Mouse (Mus musculus): ENCODE results near the gene Gls.
A peak's percentile ranks its signal among the peaks of the same experiment; 100 is the strongest.

Gene Gls

DNA sequence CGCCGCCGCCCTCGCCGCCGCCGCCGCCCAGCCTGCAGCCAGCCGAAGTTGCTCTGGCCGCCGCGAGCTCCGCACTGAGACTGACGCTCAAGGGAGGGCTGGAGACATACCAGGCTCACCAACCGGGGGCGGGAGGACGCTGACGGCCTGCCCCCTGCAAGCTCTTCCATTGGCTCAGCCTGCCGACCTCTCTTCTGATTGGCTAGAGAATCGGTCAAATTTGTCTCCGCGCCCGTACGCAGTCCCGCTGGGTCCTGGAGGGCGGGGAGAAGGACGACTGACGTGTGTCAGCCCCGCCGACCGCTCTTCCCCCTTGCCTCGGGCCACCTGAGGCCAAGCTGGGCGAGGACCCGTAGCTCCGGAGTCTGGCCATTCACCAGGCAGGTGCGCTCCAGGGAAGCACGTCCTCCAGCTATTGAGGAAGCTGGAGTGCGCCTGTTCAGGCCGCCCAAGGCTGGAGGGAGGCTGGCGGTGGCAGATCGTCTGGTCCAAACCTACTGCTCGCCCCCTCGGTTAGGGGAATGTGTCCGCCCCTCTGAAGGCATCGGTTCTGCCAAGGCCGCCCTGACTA, at the start of gene Gls:
Gls (minus strand) TSS at position 90 of the 571 bp plus-strand sequence.
- DNase-seq (ENCODE audit: low spot score in 2 of 2) = peak; percentile 94 to 97

DNA sequence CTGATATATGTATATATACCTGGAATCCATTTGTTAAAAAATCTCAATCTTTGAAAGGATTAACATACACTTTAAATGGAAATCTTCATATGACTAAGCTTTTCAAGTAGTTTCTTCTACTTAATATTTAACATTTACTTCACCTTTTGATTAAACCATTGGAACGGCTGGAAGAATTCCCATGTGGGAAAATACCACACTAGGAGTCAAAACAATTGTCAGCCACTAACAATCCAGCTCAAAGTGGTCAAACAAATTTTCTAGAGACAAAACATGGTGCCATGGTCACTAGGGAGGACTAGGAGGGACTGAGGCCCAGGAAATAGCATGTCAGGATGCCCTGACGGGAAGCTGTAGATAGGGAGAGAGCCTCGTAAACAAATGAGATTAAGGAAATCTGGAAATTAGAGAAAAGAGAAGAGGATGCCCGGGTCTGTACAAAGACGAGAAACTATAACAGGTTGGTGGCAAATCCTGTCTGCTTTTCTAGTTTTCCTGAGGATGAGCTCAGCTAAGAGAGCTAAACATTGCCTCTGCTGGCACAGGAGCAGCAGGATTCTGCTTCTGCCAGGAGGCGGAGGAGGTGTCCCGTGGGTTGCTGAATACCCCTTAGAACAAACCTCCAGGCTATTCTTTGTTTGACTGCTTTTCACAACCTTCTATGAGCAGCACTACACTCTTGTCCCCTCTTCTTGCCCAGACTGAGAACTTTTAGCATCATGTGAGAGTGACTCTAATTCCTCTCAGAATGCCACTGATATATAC, 47.0 kb upstream of the Gls start:
- DNase-seq (ENCODE audit: low spot score in 2 of 2) = peak; percentile 49 to 80

DNA sequence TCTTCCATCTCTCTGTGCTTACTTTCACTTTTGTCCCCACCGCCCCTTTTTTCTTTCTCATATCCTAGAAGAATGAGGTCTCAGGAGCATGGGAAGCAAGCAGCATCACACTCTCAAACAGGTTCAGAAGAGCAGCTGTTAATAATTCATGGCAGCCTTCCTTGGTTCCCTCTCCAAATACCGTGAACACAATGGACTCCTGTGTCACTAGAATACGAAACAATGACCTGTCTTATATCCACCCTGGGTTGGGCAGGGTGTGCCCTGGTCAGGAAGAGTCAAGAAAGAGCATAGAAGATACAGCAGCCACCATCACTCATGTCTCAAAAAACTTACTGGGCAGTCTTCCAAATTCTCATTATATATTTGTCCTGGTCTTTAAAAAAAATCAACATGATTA, 46.3 kb upstream of the Gls start:
- no peak for DNase-seq (ENCODE audit: low spot score in 2 of 2)

DNA sequence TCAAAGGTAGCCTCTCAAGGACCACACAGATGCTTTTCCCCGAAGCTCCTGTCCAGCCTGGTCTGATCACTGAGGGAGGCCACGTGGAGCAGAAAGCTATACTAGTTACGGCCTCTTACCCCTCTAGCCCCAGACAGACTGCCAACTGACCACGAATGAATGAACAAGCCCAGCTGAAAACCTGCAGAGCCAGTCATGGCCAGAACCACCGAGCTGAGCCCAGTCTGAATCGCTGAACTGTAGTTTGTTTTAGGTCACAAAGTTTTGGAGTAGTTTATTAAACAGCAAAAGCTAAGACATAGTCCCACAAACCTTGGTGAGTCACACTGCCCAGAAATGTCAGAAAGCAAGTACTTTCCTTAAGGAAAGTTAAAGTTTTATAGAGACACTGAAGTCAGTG, 45.0 kb upstream of the Gls start:
- DNase-seq (ENCODE audit: low spot score in 2 of 2) = no peak

DNA sequence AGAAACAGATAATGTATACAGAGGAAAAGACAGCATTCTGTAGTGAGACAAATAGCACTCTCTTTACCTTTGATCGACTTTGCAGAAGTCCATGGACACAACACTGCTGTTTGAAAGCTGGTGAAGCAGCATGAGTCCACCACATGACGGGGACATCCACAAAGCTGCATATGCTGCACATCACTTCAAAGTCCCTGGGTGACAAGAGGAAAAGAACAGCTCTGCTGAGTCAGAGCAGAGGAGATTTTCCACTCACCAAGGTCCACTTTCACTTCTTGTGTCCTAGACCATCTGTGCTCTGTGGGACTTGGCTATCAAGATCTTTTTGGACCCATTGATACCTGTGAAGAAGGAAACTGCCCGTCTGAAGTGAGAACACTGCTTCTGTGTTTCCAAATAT, 41.2 kb upstream of the Gls start:
- DNase-seq (ENCODE audit: low spot score in 2 of 2) = no peak

DNA sequence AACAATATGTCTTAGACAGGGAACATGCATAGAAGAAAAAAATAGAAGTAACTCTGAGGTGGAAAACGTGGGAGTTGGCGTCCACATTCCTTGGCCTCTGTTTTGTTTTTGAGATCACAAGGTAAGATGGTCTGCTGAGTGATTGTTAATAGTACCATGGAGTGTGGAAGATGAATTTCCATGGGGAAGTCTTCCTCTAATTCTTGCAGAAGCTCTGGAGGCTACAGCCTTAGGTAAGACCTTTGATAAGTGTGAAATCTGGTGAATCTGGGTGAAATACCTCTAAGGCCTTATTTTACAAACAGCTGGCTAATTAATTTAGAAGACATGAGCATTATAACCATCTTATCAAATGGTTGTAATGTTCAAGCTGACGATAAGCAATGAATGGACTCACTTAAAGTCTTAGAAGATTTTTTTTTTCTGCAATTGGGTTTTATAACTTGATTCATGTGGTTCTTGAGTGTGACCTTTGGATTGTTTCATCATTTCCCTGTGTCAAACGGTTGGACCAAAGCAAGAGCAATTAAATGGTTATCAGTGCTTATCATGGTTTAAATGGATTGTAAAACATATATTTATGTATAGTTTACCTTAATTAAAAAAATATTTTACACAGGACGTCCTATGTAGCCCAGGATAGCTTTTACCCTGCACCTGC, 39.1 kb upstream of the Gls start:
- DNase-seq (ENCODE audit: low spot score in 2 of 2) = no peak

DNA sequence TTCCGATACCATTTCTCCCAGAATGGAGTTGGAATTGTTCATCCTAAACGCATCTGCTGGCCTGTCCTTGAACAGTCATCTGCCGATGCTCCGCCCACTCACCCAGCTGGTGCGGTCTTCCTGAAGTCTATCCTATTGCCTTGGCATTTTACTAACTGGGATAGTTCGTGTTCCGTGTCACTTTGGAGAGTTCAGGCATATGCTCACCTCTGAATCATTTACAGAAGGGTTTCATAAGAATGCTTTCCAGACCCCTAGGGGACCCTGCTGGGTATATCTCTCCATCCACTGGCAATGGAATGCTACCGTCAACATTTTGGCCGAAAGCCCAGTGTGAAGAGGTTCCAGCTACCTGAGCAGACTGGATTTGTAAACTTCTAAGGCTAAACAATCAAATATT, 37.3 kb upstream of the Gls start:
- peak in 1 of 2 experiments; percentile 51 for DNase-seq (ENCODE audit: low spot score in 2 of 2)

DNA sequence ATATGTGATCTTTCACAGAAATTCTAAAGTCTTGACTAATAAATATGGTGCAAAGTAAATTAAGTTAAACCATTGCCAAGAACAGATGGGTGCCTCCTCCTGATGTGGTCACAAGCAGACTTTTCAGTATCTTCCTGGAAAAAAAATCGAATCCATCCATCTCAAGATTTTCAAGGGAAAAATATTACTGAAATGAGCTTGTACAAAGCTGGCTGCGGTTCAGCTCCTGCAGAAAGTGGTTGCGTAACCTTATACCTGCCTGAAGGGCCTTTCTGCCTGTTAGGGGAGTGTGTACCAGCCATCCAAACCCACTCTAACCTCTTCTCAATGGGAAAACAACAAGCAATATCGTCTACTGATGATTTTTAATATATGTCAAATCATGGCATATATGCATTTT, 36.6 kb upstream of the Gls start:
- no peak for DNase-seq (ENCODE audit: low spot score in 2 of 2)

DNA sequence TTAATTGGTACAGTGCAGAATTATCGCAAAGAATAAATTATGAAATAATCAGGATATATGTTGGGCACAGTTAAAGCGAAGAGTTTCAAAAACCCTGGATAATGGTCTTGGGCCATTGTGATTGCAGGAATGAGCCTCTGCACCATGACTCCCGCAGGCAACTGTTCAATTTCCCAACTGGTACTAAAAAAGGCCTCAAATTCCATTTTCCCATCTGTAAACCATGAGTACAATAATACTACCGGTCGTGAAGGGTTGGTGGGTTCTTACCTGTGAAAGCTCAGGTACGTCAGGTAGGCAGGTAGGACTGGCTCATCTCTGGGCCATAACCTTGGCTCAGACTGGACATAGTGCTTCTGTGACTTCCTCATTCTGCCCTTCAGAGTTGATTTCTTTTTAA, 35.0 kb upstream of the Gls start:
- DNase-seq (ENCODE audit: low spot score in 2 of 2) = no peak

DNA sequence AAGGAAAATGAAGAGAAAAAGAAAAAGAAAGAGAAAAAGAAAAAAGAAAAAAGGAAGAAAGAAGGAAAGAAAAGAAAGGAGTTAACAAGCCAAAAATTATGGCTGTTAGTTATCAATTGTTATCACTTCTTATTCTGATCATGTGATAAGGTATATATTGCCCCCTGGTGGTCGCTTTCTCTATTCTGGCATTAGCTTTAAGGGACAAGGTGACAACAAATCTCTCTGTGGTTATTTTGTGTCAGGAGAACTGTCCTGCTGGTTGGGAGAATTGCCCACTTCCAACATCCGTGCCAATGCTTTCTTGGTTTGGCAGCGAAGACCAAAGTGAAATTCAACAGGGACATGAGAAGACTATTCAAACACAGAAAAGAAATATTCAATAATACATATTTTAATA, 34.6 kb upstream of the Gls start:
- peak in 1 of 2 experiments; percentile 24 for DNase-seq (ENCODE audit: low spot score in 2 of 2)

DNA sequence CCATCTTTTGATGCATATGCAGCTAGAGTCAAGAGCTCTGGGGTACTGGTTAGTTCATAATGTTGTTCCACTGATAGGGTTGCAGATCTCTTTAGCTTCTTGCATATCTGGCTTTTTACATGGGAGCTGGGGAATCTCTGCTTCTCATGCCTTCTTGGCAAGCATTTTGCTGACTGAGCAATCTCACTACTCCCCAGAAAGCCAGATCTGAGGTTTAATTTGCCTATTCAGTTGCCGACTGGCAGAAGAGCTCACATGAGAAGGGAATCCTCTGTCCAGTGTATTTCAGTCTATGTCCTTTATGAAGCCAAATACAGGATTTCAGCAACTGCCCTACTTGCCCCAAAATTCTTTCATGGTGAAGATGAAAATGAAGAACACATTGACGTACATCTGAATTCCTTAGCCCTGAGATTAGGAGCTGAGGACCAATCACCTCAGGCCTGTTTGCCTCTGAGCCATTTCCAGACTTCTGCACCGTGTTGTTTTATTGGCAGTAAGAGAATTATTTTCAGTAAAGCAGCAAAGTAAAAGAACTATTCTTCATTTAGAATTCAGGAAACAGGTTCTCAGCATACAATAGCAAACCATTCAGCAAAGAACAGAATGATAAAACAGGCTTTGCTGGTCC, 33.0 kb upstream of the Gls start:
- DNase-seq (ENCODE audit: low spot score in 2 of 2) = no peak

DNA sequence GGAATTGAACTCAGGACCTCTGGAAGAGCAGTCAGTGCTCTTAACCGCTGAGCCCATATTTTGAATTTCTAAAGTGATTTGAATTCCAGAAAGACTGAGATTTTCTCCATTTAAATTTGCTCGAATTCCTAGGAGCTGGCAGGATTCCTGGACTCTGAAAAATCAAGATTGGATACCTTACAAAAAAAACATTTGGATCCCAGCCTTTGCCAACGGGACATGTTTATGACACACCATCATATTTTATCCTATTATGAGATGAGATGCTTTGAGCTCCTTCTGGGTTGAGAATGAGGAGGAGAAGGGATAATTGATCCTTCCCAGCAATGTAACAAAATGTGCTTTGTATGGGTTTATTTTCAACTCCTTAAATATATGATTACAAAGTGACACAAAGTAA, 31.3 kb upstream of the Gls start:
- DNase-seq (ENCODE audit: low spot score in 2 of 2) = peak in 1 of 2 experiments; percentile 44

DNA sequence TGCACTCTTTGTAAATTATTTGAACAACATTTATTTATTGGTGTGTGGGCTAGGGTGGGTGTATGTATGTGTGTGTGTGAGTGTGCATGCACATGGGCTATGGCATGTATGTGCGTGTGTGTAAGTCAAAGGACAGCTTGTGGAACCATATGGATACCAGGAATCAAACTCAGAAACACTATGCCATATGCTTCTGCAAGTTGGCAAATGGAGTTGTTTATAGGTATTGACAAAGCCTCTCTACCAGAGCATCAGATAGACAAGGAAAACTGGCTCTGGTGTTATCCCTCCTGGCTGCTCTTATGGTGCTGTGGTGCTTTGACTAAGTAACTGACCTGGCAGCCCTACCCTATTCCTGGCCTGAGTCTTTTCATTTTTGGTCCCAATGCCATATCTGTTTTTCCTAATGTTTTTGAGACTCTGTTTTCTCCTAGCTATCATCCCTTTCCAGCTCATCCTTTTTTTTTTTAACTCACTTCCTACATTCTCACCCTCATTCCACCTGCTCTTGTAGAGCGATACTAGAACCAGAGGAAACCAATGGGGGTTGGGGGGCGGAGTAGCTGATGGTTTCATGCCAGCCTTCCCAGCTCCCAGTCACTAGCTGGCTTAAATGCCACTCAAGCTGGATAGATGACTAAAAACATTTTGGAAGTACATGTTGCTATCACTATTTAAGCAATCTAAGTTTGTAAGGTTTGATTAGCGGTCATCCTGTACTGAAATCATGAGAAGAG, 27.5 kb upstream of the Gls start:
- DNase-seq (ENCODE audit: low spot score in 2 of 2) = peak in 1 of 2 experiments; percentile 17

DNA sequence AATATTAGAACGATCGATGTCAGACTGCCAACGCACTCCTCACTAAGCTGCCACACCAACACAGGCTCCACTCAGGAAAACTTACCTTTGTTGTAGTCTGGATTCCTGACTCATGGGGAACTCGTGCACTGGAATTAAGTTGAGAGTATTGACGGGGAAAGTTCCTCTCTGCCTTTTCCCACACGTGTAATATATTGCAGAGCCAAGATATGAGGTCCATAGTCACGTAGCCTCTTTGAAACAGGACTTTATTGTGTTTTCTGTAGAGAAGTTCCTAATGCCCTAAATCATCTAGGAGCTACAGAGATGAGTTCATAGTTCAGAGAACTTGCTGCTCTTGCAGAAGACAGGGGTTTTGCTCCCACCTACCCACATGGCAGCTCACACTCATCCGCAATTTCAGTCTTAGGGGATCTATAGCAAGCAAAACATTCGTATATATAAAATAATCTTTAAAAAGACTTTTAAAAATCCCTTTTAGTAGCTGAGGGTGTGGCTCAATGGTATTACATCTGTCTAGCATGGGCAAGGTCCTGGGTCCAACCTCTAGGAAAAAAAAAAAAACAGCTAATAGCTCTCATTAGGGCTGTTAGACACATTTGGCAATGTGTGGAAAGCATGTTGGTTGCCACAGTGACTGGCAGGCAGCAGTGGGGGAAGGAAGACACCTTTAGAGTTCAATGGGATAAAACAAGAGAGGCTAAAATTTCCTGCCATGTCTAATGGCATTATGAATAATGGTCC, 25.1 kb upstream of the Gls start:
- DNase-seq (ENCODE audit: low spot score in 2 of 2) = no peak

DNA sequence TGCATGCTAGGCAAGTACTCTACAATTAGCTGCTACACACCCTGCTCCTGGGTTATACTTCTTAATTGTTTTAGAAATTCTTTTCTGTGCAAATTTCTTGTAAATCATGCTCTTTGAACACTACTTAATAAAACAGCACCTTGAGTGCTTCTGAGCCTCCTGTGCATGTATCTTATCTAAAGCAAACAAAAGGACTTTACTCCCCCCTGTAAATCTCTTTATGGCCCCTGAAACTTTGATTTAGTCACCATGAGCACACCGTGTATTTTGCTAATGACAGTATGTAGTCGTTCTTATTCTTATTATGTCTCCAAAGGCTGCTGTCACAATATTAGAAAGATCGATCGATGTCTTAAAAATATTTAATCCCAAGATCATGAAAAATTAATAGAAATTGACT, 23.9 kb upstream of the Gls start:
- DNase-seq (ENCODE audit: low spot score in 2 of 2) = no peak

DNA sequence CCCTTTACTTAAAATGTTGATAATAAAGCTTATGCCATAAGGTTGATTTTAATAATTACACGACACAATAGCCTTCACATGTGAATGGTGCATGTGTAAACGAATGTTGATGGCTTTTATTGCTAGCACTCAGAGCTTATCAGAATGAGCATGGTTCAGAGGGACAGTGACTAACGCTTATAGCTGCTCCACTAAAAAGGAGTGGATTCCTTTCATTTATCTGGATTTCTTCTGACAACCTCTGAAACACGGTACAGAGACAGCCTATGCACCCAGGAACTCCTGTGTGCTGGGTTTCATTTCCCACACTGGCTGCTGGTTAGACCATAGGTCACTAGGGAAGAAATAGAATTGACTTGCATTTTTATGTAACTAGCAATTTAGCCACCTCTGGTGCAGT, 23.2 kb upstream of the Gls start:
- no peak for DNase-seq (ENCODE audit: low spot score in 2 of 2)

DNA sequence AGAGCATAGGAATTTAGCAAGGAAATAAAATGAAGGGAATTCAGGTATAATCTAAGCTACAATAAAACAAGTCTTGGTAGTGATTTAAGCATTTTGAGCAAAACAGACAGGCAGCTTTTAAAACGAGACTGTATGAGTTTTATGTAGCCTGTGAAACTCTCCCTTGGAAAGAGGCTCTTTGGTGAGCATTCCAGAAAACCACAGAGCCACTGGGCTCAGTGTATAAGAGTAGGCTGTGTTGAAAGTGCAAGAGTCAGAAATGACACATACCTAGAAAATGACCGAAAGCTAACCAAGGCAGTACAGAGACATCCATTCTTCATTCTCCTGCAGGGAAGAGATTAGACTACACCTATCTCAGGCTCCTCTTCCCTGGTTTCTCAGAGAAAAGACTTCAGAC, 21.4 kb upstream of the Gls start:
- DNase-seq (ENCODE audit: low spot score in 2 of 2) = no peak

DNA sequence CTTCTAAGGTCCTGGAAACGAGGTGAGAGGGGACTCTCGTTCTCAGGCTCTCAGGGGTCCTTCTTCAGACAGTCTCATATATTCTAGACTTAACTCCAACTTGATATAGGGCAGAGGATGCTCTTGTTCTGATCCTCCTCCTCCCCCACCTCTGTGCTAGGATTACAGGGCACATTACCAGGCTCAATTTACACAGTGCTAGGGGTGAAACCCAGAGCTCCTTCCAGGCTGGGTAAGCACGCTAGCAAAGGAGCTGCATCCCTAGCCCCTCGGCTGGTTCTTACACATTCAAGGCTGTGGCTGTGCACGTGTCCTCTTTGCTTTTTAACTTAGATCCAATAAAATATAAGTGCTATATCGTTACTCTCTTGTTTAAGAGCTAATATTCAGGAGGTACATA, 20.4 kb upstream of the Gls start:
- no peak for DNase-seq (ENCODE audit: low spot score in 2 of 2)

DNA sequence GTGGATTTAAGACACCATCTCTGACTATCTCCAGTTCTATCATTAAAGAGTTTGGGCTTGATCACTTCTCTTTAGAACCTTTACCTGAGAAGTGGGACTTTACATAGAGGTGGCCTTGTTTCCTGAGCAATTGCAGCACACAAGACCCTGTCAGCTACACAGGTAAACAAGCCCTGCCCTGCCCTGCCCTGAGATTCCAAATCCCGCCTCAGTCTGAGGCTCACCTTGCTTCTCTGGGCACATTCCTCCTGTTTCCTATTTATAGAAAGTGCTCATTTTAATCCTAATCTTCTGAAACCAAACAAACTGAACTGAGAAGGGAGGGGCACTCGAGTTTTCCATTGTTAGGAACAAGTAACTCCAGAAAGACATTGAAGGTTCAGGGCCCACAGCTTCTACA, 19.4 kb upstream of the Gls start:
- DNase-seq (ENCODE audit: low spot score in 2 of 2) = no peak

DNA sequence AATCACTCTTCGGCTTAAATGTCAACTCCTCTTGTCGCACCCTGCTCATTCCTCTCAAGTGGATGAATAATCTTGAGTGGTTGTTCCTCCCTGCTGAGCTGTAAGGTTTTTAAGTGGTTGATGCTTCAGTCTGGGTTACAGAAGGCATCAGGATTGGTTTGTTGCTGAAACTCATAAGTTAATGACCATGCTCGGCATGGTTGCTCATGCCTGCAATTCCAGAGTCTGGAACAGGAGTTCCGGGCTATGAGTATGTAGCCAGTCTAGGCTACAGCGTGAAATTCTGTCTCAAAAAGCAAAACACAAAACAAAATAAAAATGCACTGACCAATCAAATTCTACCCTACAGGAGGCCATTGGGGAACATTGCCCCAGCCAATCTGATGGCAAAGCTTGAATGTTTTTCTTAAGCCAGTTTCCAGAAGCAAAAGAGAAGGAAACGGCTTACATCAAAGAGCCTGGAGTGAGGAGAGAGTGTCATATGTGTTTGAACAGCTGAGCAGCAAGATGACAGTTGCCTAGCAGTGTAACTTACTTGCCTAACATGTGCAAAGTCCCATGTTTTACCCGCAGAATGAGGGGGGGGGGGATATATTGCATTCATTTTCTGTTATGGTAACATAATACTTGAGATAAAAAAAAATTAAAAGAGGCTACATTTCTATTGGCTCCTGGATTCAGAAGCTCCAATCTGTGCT, 18.2 kb upstream of the Gls start:
- DNase-seq (ENCODE audit: low spot score in 2 of 2) = no peak
